Mouse (Mus musculus) ES-CJ7 (cell line): ENCODE data around the gene Irx5.

Experiments
- DNase-seq: peaks from one replicate; pipeline ENCODE4 v3.0.0; 2011; ENCODE audit warnings: low read depth, low spot score

Irx5 gene

DNA sequence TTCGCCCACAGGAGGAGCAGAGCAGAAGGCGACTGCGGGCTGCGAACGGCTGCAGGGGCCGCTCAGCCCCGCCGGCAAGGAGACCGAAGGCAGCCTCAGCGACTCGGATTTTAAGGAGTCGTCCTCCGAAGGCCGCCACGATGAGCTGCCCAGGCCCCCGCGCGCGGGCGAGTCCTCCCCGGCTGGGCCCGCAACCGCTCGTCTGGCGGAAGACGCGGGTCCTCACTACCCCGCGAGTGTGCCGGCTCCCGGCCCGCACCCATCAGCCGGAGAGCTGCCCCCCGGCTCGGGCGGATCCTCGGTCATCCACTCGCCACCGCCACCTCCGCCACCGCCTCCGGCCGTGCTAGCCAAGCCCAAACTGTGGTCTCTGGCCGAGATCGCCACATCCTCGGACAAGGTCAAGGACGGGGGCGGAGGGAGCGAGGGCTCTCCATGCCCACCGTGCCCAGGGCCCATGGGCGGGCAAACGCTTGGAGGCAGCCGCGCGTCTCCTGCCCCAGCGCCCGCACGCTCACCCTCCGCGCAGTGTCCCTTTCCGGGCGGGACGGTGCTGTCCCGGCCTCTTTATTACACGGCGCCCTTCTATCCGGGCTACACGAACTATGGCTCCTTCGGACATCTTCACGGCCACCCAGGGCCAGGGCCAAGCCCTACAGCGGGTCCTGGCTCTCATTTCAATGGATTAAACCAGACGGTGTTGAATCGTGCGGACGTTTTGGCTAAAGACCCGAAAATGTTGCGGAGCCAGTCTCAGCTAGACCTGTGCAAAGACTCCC is 2.8 kb downstream of the Irx5 start:
- peak; percentile 48 for DNase-seq

DNA sequence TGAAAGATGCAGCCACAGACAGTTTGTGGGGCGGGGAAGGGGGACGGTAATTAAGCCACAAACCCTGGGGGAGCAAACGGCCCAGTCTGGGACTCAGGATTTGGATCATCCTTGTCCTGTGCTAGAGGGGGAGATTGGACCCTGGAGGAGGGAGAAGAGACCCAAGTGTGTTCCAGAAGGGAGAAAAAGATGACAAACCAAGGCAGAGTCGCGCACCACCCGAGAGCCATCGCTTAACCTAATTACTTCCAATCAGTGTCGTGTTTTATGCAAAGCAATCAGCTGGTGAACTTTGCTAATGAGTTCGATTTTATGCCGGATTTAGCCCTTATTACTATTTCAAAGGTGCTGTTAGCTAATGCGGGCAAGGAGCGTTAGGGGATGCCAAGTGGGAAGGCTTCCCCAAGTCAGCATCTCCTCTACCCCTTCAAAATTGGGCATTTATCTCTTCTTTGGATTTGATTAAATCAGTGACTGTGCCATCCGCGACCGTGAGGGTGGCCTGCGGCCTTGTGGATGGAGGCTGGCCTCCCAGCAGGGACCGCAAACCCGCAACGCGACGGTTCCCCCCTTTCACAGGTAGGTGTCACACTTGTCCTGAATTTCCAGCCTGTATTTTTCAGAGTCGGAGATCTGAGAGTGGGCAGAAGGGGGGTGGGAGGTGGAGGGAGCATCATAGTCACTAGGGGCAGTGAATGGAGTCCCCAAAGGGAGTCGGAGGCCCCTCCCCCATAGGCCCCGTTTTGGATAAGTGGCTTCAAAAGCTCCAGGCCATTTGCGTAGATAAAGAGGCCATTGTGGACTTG is 4.3 kb downstream of the Irx5 start:
- DNase-seq, result peak; percentile 80

DNA sequence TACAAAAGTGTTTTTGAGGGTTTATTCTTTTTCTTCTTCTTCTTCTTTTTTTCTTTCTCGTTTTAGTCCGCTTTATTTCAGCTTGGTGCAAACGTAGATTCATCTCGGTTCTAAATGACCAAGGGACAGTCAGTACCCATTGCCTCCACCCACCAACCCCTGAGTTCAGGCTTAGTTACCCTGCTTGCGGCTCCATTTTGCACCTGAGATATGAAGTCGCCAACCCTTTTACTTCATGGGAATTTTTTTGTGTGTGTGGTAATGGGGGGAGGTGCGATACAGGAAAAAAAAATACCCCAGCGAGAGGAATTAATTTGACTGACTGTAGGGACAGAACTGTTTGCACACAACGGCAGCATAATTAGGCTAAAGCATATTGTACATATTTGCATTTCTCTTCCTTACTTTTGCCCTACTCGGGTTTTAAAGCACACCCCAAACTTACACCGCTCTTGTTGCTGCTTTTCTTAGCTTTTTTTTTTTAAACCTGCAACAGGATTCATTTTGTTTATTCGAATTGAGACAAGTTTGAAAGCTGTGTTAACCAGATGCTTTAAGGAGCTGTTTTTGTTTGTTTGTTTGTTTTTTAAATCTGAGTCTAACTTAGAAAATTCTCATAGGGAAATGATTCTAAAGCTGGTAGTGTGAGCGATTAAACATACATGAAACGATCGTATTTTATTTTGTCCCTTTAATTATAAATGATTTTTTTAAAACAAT is 5.1 kb downstream of the Irx5 start:
- DNase-seq, result no peak

DNA sequence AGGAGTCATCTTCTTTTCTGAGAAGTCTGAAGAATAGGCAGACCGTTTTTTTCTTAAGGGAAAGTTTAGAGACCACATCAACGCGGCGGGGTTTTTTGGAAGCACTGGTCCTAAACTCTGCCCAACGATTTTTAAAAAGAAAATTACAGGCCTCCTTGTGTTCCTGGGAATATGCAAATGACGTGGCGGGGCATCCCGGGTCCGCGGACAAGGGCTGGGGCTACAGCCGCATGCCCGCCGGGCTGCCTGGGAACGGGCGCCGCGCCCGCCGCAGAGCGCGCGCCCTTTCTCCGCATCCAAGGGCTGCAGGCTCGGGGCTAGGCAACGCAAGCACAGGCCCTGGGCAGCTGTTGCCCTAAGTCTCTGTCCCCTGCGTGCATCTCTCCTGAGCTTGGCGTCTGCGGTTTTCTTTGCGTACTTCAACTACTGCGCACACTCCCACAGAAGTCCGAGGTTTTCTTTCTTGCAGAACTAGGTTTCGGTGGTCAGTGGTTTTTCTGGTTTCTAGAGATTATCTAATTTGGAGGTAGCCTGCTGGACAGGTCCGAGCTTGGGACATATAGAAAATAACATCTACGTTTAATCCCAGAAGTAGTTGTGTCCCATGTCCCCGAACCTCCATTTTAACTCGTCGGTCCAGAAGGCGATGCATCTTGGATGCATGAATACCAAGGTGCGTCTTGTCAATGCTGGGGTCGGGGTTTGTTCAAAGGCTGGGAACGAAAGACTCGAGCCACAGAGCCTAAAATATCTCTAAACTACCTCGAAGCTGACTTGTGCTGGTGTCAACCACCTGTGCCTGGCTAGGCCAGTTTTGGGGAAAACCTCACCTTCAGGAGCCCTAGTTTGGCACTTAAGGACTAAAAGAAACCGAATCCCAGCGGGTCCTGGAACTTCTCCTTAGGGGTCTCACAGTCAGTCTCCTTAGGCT is 6.1 kb downstream of the Irx5 start:
- no peak for DNase-seq

DNA sequence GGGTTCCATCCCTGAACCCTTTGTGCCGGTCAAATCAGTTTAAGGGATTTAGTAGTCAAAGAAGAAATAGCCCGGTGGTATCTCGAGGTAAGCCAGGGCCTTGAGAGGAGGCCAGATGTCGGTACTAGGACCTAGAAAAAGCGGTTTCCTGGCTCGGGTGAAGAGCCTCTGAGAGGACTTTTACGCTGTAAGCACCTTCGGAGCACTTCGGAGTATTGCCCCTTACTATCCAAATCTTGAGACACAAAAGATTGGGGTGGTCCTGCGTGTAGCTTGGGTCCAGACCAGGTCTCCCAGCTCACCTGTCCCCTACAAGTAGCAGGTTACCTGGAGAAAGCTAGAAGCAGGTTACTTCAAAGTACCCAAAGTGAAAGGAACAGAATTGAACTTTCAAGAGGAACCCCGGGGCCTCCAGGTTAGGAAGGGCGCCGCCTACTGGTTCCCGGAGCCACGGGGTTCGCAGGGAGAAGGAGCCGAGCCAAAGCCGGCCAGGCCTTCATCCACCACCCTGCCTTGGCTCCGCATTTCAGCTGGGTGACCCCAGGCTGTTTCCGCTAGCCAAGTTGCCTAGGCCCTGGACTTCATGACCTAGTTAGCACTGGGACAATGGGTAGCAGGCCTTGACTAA is 6.8 kb downstream of the Irx5 start:
- peak; percentile 57 for DNase-seq

DNA sequence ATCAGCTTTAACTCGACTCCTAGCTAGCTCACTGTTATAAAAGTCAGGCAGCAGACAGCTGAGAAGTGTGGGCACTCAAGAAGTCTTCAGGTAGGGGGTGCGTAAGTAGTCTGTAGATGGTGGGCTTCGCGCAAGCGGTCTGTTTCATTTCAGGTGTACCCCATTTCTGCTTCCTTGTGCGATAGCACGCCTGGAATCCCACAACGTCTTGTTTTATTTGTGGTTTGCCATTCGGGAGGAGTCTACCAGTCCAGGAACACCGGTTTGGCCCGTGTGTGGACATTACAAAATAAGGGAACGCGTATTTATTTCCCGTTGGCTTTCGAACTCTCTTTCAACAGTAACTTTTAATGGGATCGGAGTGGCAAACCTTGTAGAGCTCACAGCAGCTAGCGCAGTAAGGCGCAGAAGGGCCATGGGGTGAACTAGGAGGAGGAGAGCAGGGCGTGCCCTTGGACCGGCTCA is 7.4 kb downstream of the Irx5 start:
- no peak for DNase-seq

DNA sequence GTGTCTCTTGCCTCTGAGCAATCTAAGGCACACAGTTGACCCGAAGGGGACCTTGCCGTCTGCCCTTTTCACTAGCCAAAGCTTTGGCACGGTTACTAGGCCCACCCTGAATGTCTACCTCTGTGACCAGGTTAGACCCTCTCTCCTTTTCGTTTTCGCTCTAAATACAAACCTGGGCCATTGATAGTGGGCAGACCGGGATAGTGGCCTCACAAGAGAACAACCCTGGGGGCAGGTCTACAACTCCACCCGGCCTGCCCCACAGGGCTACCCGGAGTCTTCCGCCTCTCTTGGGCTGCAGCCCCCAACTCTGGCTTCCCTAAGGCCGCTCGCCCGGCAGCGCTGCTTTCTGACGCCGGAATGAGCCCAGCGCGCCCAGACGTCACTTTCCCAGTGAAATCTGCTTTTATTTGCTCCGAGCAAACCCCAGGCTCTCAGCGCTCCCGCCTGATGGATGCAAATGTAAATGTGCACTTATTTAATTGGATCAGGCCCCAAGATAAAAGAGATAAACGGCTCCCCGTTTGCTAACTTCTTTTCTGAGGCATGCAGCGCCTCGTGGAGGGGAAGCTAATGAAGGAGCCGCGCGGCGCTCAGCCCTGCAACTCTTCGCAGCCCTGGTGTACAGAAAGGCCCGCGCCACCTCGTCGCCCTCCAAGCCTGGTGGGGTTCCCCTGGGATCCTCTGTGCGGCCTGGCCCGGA is 8.0 kb downstream of the Irx5 start:
- peak; percentile 17 for DNase-seq

DNA sequence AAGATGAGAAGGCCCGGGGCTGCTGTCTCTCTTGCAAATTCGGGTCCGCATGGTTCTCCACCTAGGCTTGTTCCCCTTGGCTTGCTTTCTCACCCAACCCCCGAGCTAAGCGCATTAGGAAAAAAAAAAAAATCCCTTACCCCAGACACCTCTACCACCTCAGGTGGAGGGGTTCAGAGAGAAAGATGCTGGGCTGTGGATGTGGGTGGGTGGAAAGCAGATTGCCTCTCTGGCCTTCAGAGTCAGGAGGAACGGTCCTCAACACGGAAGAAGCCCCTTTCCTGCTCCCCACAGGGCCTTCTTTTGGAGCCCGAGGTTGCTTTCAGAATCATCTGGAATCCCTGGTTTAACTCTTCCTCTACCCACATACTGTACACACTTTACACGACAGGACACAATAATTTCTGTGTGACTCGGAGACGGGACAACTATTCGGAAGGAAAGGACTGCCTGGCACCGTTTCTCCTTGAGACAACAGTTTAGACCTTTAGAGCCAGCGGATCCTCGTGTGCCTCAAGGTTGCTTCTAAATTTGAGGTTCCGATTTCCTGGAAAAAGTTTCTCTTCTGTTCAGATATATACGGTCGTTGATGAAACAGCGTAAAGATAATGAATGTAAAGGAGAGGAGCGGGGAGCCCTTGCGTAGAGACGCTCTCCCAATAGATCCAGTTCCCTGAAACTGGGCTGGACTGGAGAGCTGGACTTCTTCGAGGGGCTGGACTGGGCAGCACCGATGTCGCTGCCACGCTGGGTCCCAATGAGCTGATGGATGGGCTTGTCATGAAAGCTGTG is 8.7 kb downstream of the Irx5 start:
- DNase-seq, result no peak

DNA sequence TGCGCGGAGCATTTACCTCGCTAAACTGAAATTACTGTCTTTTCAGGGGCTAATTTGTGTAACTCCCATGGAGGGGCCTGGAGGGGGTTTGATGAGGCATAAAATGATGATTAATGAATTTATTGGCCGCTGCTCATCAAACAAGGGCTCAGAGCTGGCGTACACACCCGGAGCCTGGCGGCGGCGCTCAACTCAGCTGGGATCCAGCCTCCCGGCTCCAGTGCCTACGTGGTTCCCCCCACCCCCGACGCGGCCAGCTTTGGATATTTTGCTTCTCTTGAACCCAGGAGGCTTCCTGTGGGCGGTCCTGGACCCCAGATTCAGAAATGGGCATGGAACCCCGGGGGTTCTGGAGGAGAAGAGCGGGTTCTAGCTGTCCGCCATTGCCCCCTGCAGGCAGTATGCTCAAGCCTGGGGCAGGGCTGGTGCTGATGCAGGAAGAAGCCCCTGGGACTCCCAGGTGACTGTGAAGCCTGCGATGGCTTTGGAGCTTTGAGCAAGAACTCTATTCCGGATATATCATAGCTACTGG is 9.4 kb downstream of the Irx5 start:
- DNase-seq, result peak; percentile 47

DNA sequence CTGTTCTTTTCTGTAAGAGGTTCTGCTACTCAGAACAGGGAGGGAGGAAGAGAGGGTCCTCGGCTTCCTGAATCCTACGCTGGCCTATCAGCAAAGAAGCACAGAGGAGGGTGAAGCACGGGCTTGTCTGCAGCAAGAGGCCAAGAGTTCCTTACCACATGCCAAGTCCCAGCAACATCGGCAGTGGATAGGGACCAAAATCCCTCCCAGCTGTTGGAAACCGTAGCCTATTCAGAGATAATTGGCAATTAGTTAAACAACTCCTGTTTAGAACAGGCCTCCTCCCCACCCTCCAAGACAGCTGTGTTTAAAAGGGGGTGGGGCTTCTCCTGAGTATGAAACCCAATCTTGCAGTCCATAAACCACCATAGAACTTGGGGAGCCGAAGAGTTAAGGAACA is 22.1 kb downstream of the Irx5 start:
- DNase-seq, result no peak

DNA sequence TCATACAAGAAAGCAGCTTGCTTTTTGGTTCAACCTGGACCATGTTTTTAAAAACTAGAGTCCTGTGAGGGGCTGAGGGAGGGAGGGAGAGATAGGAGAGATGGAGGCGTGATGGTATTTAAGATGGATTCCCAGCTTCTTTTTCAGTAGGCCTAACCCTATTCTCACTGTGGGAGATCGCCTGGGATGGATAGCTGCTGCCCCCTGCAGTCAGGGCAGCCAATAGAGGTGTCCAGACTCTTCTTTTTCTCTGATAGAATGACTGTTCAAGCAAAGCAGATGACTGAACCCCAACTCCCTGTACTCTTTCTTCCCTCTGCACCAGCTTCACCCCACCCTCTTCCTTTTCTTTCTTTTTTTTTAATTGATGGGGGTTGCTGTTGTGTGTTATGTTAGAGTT is 23.1 kb downstream of the Irx5 start:
- DNase-seq, result no peak

DNA sequence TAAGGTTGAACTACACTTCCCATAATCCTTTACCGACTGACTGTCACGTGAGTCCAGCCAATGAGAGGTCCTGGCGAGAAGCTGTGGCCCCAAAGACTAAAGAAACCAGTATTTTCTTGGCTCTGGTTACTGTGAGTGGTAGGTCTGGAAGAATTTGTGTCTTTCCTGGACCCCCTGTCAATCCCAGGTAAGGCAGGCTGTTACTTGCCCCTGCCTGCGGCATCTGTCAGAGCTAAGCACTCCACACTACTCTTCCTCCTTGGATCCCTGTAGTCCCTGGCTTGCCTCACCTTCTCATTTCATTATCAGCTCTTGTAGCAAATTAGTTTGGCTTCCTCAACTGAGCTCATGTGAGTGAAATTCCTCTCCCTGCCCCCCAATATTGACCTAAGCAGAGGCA is 30.5 kb downstream of the Irx5 start:
- DNase-seq, result no peak

DNA sequence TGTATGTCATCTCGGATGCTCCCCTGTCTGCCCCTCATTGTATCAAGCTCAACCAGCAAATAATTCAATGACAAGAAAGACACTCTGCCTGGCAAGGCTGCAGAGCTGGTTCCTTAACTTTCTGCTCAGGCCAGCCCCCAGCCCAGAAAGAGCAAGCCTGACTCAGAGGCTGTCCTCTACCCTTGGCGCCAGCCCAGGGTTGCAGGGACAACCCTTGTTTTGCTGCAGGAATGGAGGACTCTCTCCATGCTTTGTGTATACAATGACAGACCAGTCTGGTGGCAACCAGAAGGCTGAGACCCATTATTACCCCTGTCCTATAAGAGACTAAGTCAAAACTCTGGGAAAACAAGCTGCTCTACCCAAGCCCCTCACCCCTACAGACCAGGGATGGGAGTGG is 46.8 kb downstream of the Irx5 start:
- no peak for DNase-seq

DNA sequence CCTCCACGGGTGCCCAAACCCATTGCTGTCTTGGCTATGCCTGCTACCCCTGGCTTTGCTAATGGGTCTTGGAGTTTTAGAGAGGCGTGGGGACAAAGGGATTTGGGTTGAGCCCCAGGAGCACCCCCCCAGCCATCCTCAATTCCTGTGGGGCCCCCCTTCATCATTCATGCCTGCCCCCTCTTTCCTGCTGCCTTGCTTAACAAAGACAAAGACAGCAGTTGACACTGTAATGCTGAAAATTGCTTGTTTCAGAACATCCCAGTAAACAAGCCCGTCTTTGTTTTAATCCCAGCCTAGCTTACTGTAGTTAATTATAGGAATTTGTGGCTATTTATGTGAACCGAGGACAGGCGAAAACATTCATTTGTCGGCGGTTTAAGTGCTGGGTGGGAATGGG is 50.7 kb downstream of the Irx5 start:
- DNase-seq, result no peak

DNA sequence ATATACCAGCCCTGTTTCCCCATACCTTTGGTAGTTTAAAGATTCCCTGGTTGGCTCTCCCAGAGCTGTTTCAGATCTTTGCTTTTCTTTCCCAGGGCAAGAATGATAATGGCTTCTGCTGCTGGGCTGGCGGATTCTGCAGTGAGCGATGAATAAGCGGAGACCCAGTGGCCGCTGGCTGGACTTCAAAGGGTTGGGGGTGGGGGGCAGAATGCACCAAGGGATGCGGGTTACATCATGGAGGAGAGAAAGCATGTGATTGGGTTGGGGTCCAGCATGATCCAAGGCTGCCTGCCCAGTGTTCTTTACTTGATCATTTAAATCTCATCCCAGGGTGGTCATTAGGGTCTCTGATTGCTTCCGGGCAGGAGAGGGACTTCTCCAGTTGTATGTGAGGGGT is 56.2 kb downstream of the Irx5 start:
- no peak for DNase-seq

DNA sequence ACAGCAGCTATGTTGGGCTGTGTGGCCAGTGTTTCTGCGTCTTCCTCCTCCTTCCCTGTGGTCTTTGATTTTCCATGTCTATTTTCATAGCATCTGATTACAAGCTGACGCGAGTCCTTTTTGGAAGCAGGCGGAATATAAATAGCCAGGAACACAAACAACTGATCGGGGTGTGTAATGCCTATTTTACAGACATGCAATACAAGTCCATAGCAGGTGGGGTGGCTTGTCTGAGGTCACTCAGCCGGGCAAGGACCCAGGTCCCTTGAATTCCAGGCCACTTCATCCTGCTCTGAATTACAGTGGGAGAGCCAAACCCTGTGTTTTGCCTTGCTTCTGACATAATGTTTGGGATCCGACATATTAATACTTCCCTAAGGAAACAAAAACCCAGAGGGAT is 63.2 kb downstream of the Irx5 start:
- no peak for DNase-seq
